Mouse (Mus musculus): ENCODE measurements at regions not wholly inside any gene's neighbourhood (a gene's known extent, or its start where the extent isn't known, plus 50 kb on each side); places are given as distances from the start of the nearest gene placed in this dataset.

DNA sequence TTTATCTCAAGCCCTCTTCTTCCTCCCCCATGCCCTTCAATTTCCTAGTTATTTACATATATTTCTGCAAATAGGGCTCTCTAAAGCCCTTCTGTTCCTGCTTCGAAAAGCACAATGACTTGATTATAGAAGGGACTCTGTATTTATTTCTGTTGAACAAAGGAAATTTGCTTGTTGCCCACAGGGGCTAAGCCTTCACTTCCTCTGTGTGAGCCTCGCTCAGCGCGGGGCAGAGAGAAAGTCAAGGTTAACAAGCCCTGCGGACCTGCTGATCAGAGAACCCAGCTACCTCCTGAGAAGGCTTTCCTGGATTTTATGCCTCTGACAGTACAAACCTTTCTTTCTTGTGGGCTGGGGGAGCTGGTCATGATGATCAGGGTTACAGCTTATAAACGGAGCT, 136.0 kb downstream of the 1500009L16Rik start:
- H3K79me2 ChIP-seq (ENCODE audit: control insufficient read depth, insufficient read depth): no peaks in the 10 kb centered on the region
- peaks cover 4% of the 10 kb centered on the region for H3K27me3 ChIP-seq (ENCODE audit: control insufficient read depth, insufficient read depth, insufficient read length)
- H3K4me3 ChIP-seq: no peak overlapping the region
- TF ChIP-seq TCF12 (IDR thresholded peaks at IDR 0.05; ENCODE audit: insufficient read depth, poor library complexity, severe bottlenecking) (no peak), E2F4 (IDR thresholded peaks at IDR 0.05; ENCODE audit: insufficient read depth) (no peak), USF1 (IDR thresholded peaks at IDR 0.05; ENCODE audit: low read depth) (no peak), POLR2A (IDR thresholded peaks at IDR 0.05; ENCODE audit: insufficient read length, low read depth) (no peak), SRF (IDR thresholded peaks at IDR 0.05; ENCODE audit: control insufficient read depth, insufficient read length, low read depth) (no peak), MYOG (IDR thresholded peaks at IDR 0.05; ENCODE audit: control insufficient read depth in 1 of 3, insufficient read depth in 1 of 3, insufficient read length in 2 of 3, low read depth in 2 of 3) (no peak), MAX (IDR thresholded peaks at IDR 0.05; ENCODE audit: low read depth) (no peak), CEBPB (IDR thresholded peaks at IDR 0.05; ENCODE audit: insufficient read depth, poor library complexity, severe bottlenecking) (no peak), REST (IDR thresholded peaks at IDR 0.05; ENCODE audit: insufficient read depth, insufficient read length) (no peak), POLR2AphosphoS2 (IDR thresholded peaks at IDR 0.05; ENCODE audit: insufficient read length, low read depth) (no peak)
- no peak overlapping the region for H3ac ChIP-seq (ENCODE audit: control insufficient read depth, insufficient read length)
- H3K36me3 ChIP-seq (ENCODE audit: control insufficient read depth, insufficient read depth): no peaks in the 10 kb centered on the region
- H3K4me2 ChIP-seq (ENCODE audit: low read depth): no peak overlapping the region

DNA sequence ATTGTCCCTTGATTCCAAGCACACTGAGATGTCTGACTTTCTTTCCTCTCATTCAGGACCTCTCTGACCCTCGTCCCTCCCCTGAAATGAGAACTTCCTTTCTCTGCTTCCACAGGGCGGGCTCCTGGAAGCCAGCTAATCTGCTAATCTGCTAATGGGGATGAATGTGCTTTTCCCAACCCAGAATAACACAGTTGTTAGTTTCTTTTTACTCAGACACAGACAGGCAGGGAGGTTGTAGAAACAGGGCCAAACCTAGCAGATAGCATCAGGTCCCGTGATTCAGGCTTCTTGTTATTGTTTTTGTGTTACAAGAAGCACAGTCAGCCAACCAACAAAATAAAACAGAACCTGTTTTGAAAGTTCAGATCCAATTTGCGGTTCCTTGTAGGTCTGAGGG, 137.0 kb downstream of the 1500009L16Rik start:
- TF ChIP-seq MYOG (IDR thresholded peaks at IDR 0.05; ENCODE audit: control insufficient read depth in 1 of 3, insufficient read depth in 1 of 3, insufficient read length in 2 of 3, low read depth in 2 of 3) (no peak), MYOD1 (IDR thresholded peaks at IDR 0.05; ENCODE audit: control insufficient read depth in 1 of 3, insufficient read length in 2 of 3, low read depth in 2 of 3) (no peak), POLR2AphosphoS2 (IDR thresholded peaks at IDR 0.05; ENCODE audit: insufficient read length, low read depth) (no peak), MAX (IDR thresholded peaks at IDR 0.05; ENCODE audit: low read depth) (no peak), REST (IDR thresholded peaks at IDR 0.05; ENCODE audit: insufficient read depth, insufficient read length) (no peak), SRF (IDR thresholded peaks at IDR 0.05; ENCODE audit: control insufficient read depth, insufficient read length, low read depth) (no peak), USF1 (IDR thresholded peaks at IDR 0.05; ENCODE audit: low read depth) (no peak), TCF3 (IDR thresholded peaks at IDR 0.05; ENCODE audit: insufficient read length, low read depth) (no peak), E2F4 (IDR thresholded peaks at IDR 0.05; ENCODE audit: insufficient read depth) (no peak), TCF12 (IDR thresholded peaks at IDR 0.05; ENCODE audit: insufficient read depth, poor library complexity, severe bottlenecking) (no peak), CEBPB (IDR thresholded peaks at IDR 0.05; ENCODE audit: insufficient read depth, poor library complexity, severe bottlenecking) (no peak), POLR2A (IDR thresholded peaks at IDR 0.05; ENCODE audit: insufficient read length, low read depth) (no peak)

DNA sequence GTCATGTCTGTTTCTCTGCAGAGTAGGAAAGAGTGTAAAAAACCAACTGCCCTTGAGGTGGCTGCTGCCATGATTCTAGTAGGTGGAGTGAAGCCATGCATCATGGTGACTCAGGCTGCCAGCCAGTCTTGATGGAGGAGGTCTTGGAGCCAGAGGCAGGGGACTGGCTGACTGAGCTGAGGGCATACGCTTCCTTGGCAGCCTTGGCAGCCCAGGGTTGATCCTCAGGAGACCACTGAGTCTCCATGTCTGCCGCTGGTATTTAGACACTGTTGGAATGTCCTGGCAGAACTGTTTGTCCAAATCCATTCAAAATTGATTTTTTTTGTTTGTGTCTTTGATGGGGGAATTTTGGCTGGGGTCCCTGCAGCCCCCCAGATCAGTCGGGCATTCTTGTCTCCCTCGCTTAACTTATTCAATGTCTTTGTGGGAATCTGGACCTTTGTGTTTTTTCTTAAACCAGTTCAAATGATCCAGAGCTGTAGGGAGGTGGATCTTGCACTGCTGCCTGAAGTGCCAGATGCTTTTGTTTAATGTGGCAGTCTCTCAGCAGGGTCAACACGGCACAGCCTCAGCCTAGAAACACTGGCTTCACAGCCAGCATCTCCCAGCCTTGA, 139.0 kb downstream of the 1500009L16Rik start:
- Histone ChIP-seq H3K27me3 (ENCODE audit: control insufficient read depth, insufficient read depth, insufficient read length) (no peaks in the 10 kb centered on the region), H3K4me3 (no peak overlapping the region), H3K36me3 (ENCODE audit: control insufficient read depth, insufficient read depth) (no peaks in the 10 kb centered on the region), H3ac (ENCODE audit: control insufficient read depth, insufficient read length) (no peak overlapping the region), H3K4me2 (ENCODE audit: low read depth) (no peak overlapping the region), H3K79me2 (ENCODE audit: control insufficient read depth, insufficient read depth) (no peaks in the 10 kb centered on the region)
- TF ChIP-seq TCF12 (IDR thresholded peaks at IDR 0.05; ENCODE audit: insufficient read depth, poor library complexity, severe bottlenecking) (no peak), MAX (IDR thresholded peaks at IDR 0.05; ENCODE audit: low read depth) (no peak), USF1 (IDR thresholded peaks at IDR 0.05; ENCODE audit: low read depth) (no peak)

More for the DNA sequence above, 137.0 kb downstream of the 1500009L16Rik start:
- no peaks in the 10 kb centered on the region for H3K36me3 ChIP-seq (ENCODE audit: control insufficient read depth, insufficient read depth)
- H3K27me3 ChIP-seq (ENCODE audit: control insufficient read depth, insufficient read depth, insufficient read length): peaks cover 4% of the 10 kb centered on the region
- no peaks in the 10 kb centered on the region for H3K79me2 ChIP-seq (ENCODE audit: control insufficient read depth, insufficient read depth)
- no peak overlapping the region for H3K4me2 ChIP-seq (ENCODE audit: low read depth)
- no peak overlapping the region for H3ac ChIP-seq (ENCODE audit: control insufficient read depth, insufficient read length)
- H3K4me3 ChIP-seq: no peak overlapping the region

DNA sequence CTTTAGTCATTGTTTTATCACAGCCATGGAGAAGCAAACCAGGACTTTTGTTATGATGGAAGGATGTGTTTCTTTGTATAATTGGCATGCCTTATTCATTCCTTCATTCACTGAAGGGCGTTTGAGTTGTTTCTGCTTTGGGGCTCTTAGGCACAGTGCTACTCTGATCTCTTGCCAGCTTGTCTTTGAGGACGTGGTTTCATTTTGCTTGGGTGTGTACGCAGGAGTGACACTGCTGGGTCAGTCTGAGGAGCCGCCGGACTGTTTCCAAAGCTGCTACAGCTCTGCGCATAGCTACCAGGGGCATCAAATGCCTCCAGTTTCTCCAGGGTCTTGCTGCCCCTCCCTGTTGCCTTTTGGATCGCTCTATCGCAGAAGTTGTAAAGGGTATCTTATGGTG, 141.9 kb downstream of the 1500009L16Rik start:
- Histone ChIP-seq H3K4me3 (no peak overlapping the region), H3K27me3 (ENCODE audit: control insufficient read depth, insufficient read depth, insufficient read length) (no peaks in the 10 kb centered on the region), H3ac (ENCODE audit: control insufficient read depth, insufficient read length) (no peak overlapping the region), H3K36me3 (ENCODE audit: control insufficient read depth, insufficient read depth) (no peaks in the 10 kb centered on the region), H3K4me2 (ENCODE audit: low read depth) (no peak overlapping the region), H3K79me2 (ENCODE audit: control insufficient read depth, insufficient read depth) (no peaks in the 10 kb centered on the region)
- TF ChIP-seq E2F4 (IDR thresholded peaks at IDR 0.05; ENCODE audit: insufficient read depth) (no peak), MYOG (IDR thresholded peaks at IDR 0.05; ENCODE audit: control insufficient read depth in 1 of 3, insufficient read depth in 1 of 3, insufficient read length in 2 of 3, low read depth in 2 of 3) (no peak), MAX (IDR thresholded peaks at IDR 0.05; ENCODE audit: low read depth) (no peak), POLR2AphosphoS2 (IDR thresholded peaks at IDR 0.05; ENCODE audit: insufficient read length, low read depth) (no peak)

DNA sequence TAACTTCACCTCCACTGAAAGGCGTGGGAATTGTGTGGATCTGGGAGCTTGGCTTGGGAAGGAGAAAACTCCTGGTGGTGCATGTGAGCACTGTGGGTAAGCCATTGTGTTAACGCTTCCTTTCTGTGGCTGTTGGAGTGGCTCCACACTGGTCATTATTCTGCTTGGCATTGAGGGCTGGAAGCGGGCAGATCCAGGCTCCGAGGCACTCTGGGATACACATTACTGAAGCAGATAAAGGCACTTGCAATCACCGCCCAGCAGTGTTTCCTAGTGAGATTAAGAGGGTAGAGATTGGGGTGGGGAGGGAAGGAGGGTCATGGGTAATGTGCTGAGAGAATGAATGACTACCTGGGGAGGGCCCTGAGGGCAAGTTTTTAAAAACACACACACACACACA, 143.3 kb downstream of the 1500009L16Rik start:
- Histone ChIP-seq H3K4me3 (no peak overlapping the region), H3K36me3 (ENCODE audit: control insufficient read depth, insufficient read depth) (no peaks in the 10 kb centered on the region), H3K79me2 (ENCODE audit: control insufficient read depth, insufficient read depth) (no peaks in the 10 kb centered on the region), H3K27me3 (ENCODE audit: control insufficient read depth, insufficient read depth, insufficient read length) (no peaks in the 10 kb centered on the region), H3ac (ENCODE audit: control insufficient read depth, insufficient read length) (no peak overlapping the region), H3K4me2 (ENCODE audit: low read depth) (no peak overlapping the region)
- TF ChIP-seq POLR2A (IDR thresholded peaks at IDR 0.05; ENCODE audit: insufficient read length, low read depth): no peak
- TF ChIP-seq CEBPB (IDR thresholded peaks at IDR 0.05; ENCODE audit: insufficient read depth, poor library complexity, severe bottlenecking): no peak
- no peak for TF ChIP-seq E2F4 (IDR thresholded peaks at IDR 0.05; ENCODE audit: insufficient read depth)
- no peak for TF ChIP-seq SRF (IDR thresholded peaks at IDR 0.05; ENCODE audit: control insufficient read depth, insufficient read length, low read depth)
- no peak for TF ChIP-seq MYOG (IDR thresholded peaks at IDR 0.05; ENCODE audit: control insufficient read depth in 1 of 3, insufficient read depth in 1 of 3, insufficient read length in 2 of 3, low read depth in 2 of 3)
